In genomic region chr7:79273738-79274472, GRCm38 (mm10) we compare ENCODE assay signal across 8 mouse cellular contexts. TPM values are rescaled to one million over a fixed set of nuclear protein-coding genes. Genes with fewer than 3 reads are reported as not detected.
A peak's percentile ranks its signal among the peaks of the same experiment; 100 is the strongest.
DNase-seq lines count a peak whose midpoint lies in the region; ATAC-seq and TF ChIP-seq lines count a peak whose summit lies in the region.

No protein-coding gene starts in this region.

- H3K4me1 ChIP-seq in bone marrow macrophage, adult 2 months (ENCODE audit: control insufficient read depth, insufficient read depth, low read length) = peaks cover 42% of the 10 kb centered on the region
- peaks cover 46% of the 10 kb centered on the region for H3K4me1 ChIP-seq in forebrain, embryonic 15.5 days
- peaks cover 48% of the 10 kb centered on the region for H3K4me1 ChIP-seq in intestine, embryonic 15.5 days (replicated peaks)
- H3K4me1 ChIP-seq in liver, embryonic 16.5 days (ENCODE audit: control insufficient read depth, low read depth, low read length) = peaks cover 79% of the 10 kb centered on the region

- peak overlapping the region; percentile 78 for H3K9ac ChIP-seq in forebrain, embryonic 15.5 days (replicated peaks)
- peak overlapping the region; percentile 74 for H3K9ac ChIP-seq in intestine, embryonic 15.5 days
- peak overlapping the region; percentile 94 for H3K9ac ChIP-seq in liver, embryonic 16.5 days (ENCODE audit: low read depth, low read length)

- H3K4me2 ChIP-seq in forebrain, embryonic 15.5 days (replicated peaks) = peak overlapping the region; percentile 66
- H3K4me2 ChIP-seq in intestine, embryonic 15.5 days (replicated peaks) = peak overlapping the region; percentile 80
- peak overlapping the region; percentile 71 for H3K4me2 ChIP-seq in liver, embryonic 16.5 days (ENCODE audit: low read depth, low read length)

- peak overlapping the region; percentile 67 for H3K4me3 ChIP-seq in bone marrow macrophage, adult 2 months (ENCODE audit: insufficient read depth, low read length)
- peak overlapping the region; percentile 71 for H3K4me3 ChIP-seq in forebrain, embryonic 15.5 days
- peak overlapping the region; percentile 71 for H3K4me3 ChIP-seq in intestine, embryonic 15.5 days (replicated peaks)
- peak overlapping the region; percentile 96 for H3K4me3 ChIP-seq in liver, embryonic 16.5 days (ENCODE audit: low read depth, low read length)

- H3K36me3 ChIP-seq in forebrain, embryonic 15.5 days = no peaks in the 10 kb centered on the region
- H3K36me3 ChIP-seq in intestine, embryonic 15.5 days = no peaks in the 10 kb centered on the region
- H3K36me3 ChIP-seq in liver, embryonic 16.5 days (ENCODE audit: control insufficient read depth, insufficient read depth) = no peaks in the 10 kb centered on the region

- H3K27me3 ChIP-seq in forebrain, embryonic 15.5 days = no peaks in the 10 kb centered on the region
- H3K27me3 ChIP-seq in intestine, embryonic 15.5 days (replicated peaks) = no peaks in the 10 kb centered on the region
- H3K27me3 ChIP-seq in liver, embryonic 16.5 days (ENCODE audit: control insufficient read depth, insufficient read depth, low read depth, low read length) = no peaks in the 10 kb centered on the region

- no peak overlapping the region for H3K27ac ChIP-seq in bone marrow macrophage, adult 2 months (ENCODE audit: insufficient read depth, low read depth, low read length)
- peak overlapping the region; percentile 86 for H3K27ac ChIP-seq in forebrain, embryonic 15.5 days (replicated peaks)
- H3K27ac ChIP-seq in intestine, embryonic 15.5 days = peak overlapping the region; percentile 83
- peak overlapping the region; percentile 86 for H3K27ac ChIP-seq in liver, embryonic 16.5 days (ENCODE audit: low read length)

- no peaks in the 10 kb centered on the region for H3K9me3 ChIP-seq in forebrain, embryonic 15.5 days
- no peaks in the 10 kb centered on the region for H3K9me3 ChIP-seq in intestine, embryonic 15.5 days
- H3K9me3 ChIP-seq in liver, embryonic 16.5 days (replicated peaks; ENCODE audit: control insufficient read depth, low read length) = no peaks in the 10 kb centered on the region

- TF ChIP-seq POLR2A in bone marrow macrophage, adult 2 months (IDR thresholded peaks at IDR 0.05; ENCODE audit: borderline replicate concordance, low read depth, low read length) = no peak

- no peak for ATAC-seq in forebrain, embryonic 15.5 days (replicated peaks)
- ATAC-seq in intestine, embryonic 15.5 days = no peak
- no peak for ATAC-seq in liver, embryonic 16.5 days (ENCODE audit: low read depth)

- 8% methylated on average over 15 of the region's 15 CpGs for WGBS in forebrain, embryonic 15.5 days
- WGBS in intestine, embryonic 15.5 days = 12% methylated on average over 15 of the region's 15 CpGs
- 12% methylated on average over 15 of the region's 15 CpGs for WGBS in liver, embryonic 16.5 days (ENCODE audit: insufficient replicate concordance)

- peak; percentile 95 for DNase-seq in heart, adult 11 months
- no peak for DNase-seq in heart, adult 8-10 months (ENCODE audit: low spot score)
- peak; percentile 39 to 73 for DNase-seq in spleen, postnatal 4 days (ENCODE audit: low spot score in 2 of 2)
- DNase-seq in urinary bladder, postnatal 14 days (ENCODE audit: low spot score) = no peak

- no peak for TF ChIP-seq CTCF in bone marrow macrophage, adult 2 months (IDR thresholded peaks at IDR 0.05; ENCODE audit: low read depth, low read length)

RNA-seq across cellular contexts. Expression of gene Abhd2, which starts 0.9 kb away (rescaled TPM):
- total RNA-seq in heart, adult 8-10 months (2022) = 10 to 100 TPM; 25.5 to 43.7 (median 29.9) TPM
- 20.8 and 25.9 TPM in 2 replicates for polyA plus RNA-seq in bone marrow macrophage, adult 2 months (2012; ENCODE audit: insufficient read depth, insufficient read length, missing spikeins)
- polyA plus RNA-seq in forebrain, embryonic 15.5 days (2015; fragmentation: Nextera tagmentation; extraction: Ambion mirVana) = 23.1 and 24.0 TPM in 2 replicates
- 14.3 and 16.3 TPM in 2 replicates for polyA plus RNA-seq in intestine, embryonic 15.5 days (2015; fragmentation: Nextera tagmentation; extraction: Ambion mirVana)
- 13.1 and 14.4 TPM in 2 replicates for polyA plus RNA-seq in liver, embryonic 16.5 days (2015; fragmentation: Nextera tagmentation; extraction: Ambion mirVana)

Comparison
In these comparisons a context has a peak if more than half of its experiments do, and no peak if none do; other contexts are left out.
1. DNase-seq: peak in heart, adult 11 months (single experiment) and spleen, postnatal 4 days (2 of 2); none in heart, adult 8-10 months (single experiment) and urinary bladder, postnatal 14 days (single experiment).
2. Peak in every context shown above with its lines, with median percentiles within 50 percentile points of each other: H3K4me3 ChIP-seq, H3K4me2 ChIP-seq and H3K9ac ChIP-seq.